Mouse (Mus musculus): ENCODE results near the gene Whrn. TPM values are rescaled to one million over a fixed set of nuclear protein-coding genes. Genes with fewer than 3 reads are reported as not detected.

Whrn gene
- total RNA-seq, 2 experiments from 2014 or later: 0.15 TPM; not detected in 1

GRCm38 (mm10) chr4:63494967-63495914, 550 bp downstream of the Whrn start:
- ATAC-seq (replicated peaks; ENCODE audit: low FRiP score, low TSS enrichment, poor library complexity, severe bottlenecking): no peak

- ATAC-seq (replicated peaks; ENCODE audit: low FRiP score, low TSS enrichment, poor library complexity, severe bottlenecking): no peak
Observed at GRCm38 (mm10) chr4:63494401-63494966, 1.3 kb downstream of the Whrn start.

GRCm38 (mm10) chr4:63493351-63494121, 2.3 kb downstream of the Whrn start:
- no peak for ATAC-seq (replicated peaks; ENCODE audit: low FRiP score, low TSS enrichment, poor library complexity, severe bottlenecking)

- ATAC-seq (replicated peaks; ENCODE audit: low FRiP score, low TSS enrichment, poor library complexity, severe bottlenecking): no peak
Observed at GRCm38 (mm10) chr4:63491521-63491920, 4.3 kb downstream of the Whrn start.

GRCm38 (mm10) chr4:63490146-63490545, 5.6 kb downstream of the Whrn start:
- no peak for ATAC-seq (replicated peaks; ENCODE audit: low FRiP score, low TSS enrichment, poor library complexity, severe bottlenecking)

- ATAC-seq (replicated peaks; ENCODE audit: low FRiP score, low TSS enrichment, poor library complexity, severe bottlenecking): no peak
Observed at GRCm38 (mm10) chr4:63489676-63490075, 6.1 kb downstream of the Whrn start.

GRCm38 (mm10) chr4:63487916-63488315, 7.9 kb downstream of the Whrn start:
- ATAC-seq (replicated peaks; ENCODE audit: low FRiP score, low TSS enrichment, poor library complexity, severe bottlenecking): no peak

- ATAC-seq (replicated peaks; ENCODE audit: low FRiP score, low TSS enrichment, poor library complexity, severe bottlenecking): no peak
Observed at GRCm38 (mm10) chr4:63487256-63487655, 8.5 kb downstream of the Whrn start.

- 0 out of 2 replicates have a peak, but pooled peaks have one; percentile 47 for ATAC-seq (replicated peaks; ENCODE audit: low FRiP score, low TSS enrichment, poor library complexity, severe bottlenecking)
Observed at GRCm38 (mm10) chr4:63486523-63486922, 9.3 kb downstream of the Whrn start.

- no peak for ATAC-seq (replicated peaks; ENCODE audit: low FRiP score, low TSS enrichment, poor library complexity, severe bottlenecking)
Observed at GRCm38 (mm10) chr4:63483741-63484140, 12.1 kb downstream of the Whrn start.

- ATAC-seq (replicated peaks; ENCODE audit: low FRiP score, low TSS enrichment, poor library complexity, severe bottlenecking): no peak
Observed at GRCm38 (mm10) chr4:63480845-63481167, 15.0 kb downstream of the Whrn start.

GRCm38 (mm10) chr4:63480098-63480844, 15.5 kb downstream of the Whrn start:
- peak; percentile 59 for ATAC-seq (replicated peaks; ENCODE audit: low FRiP score, low TSS enrichment, poor library complexity, severe bottlenecking)

- ATAC-seq (replicated peaks; ENCODE audit: low FRiP score, low TSS enrichment, poor library complexity, severe bottlenecking): no peak
Observed at GRCm38 (mm10) chr4:63478036-63478435, 17.8 kb downstream of the Whrn start.

- ATAC-seq (replicated peaks; ENCODE audit: low FRiP score, low TSS enrichment, poor library complexity, severe bottlenecking): no peak
Observed at GRCm38 (mm10) chr4:63476891-63477290, 18.9 kb downstream of the Whrn start.

GRCm38 (mm10) chr4:63475208-63475607, 20.6 kb downstream of the Whrn start:
- ATAC-seq (replicated peaks; ENCODE audit: low FRiP score, low TSS enrichment, poor library complexity, severe bottlenecking): no peak

- ATAC-seq (replicated peaks; ENCODE audit: low FRiP score, low TSS enrichment, poor library complexity, severe bottlenecking): no peak
Observed at GRCm38 (mm10) chr4:63474439-63474838, 21.4 kb downstream of the Whrn start.

- no peak for ATAC-seq (replicated peaks; ENCODE audit: low FRiP score, low TSS enrichment, poor library complexity, severe bottlenecking)
Observed at GRCm38 (mm10) chr4:63467338-63467737, 28.5 kb downstream of the Whrn start.

- no peak for ATAC-seq (replicated peaks; ENCODE audit: low FRiP score, low TSS enrichment, poor library complexity, severe bottlenecking)
Observed at GRCm38 (mm10) chr4:63466192-63466591, 29.6 kb downstream of the Whrn start.

GRCm38 (mm10) chr4:63460876-63461525, 34.8 kb downstream of the Whrn start:
- ATAC-seq (replicated peaks; ENCODE audit: low FRiP score, low TSS enrichment, poor library complexity, severe bottlenecking): no peak
